Mouse (Mus musculus) cerebellum, adult 2 months (tissue): ENCODE data around the gene Fam92a.
"Not testable (repeated sequence)": the region's sequence is repeated elsewhere in the genome, so short reads cannot be mapped to it uniquely, and the experiment has no call there.

Experiments
- CTCF ChIP-seq: fragments of 200-500 bp; IDR thresholded peaks from 2 replicates; pipeline ENCODE4 v1.5.1; 2011; ENCODE audit warnings: low read depth, mild to moderate bottlenecking, control low read depth, low read length, moderate library complexity, borderline replicate concordance; ENCODE audit not compliant: insufficient read depth
- POLR2A ChIP-seq: fragments of 200-500 bp; IDR thresholded peaks from 2 replicates; pipeline ENCODE4 v1.6.1; 2011; ENCODE audit warnings: low read length, control low read depth, borderline replicate concordance; ENCODE audit not compliant: insufficient read depth

DNA sequence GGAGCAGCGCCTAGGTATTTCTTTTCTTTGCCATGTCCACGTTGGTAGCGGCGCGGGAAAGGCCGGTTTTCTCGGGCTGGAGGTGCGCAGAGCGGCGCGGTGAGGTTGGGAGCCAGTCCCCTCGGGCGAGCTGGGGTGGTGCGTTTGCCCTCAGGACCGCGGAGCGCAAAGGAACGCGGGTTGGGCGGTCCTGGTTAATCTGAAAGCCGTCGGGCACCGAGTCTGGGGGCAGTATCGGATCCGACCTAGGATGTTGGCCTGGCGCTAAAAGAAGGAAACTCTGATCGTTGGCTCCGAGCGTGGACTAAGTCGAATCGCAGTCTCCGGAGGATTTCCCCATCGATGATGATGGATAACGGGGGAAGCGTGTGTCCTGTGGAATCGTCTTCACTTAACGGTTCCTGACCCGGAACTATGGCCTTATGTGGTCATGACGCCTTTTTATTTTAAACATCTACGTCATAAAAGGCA, 31.2 kb downstream of the Fam92a start:
- not testable (repeated sequence) for TF ChIP-seq CTCF, POLR2A
